ENCODE assay signal across 42 mouse cellular contexts in genomic region chr13:31534726-31535125, GRCm38 (mm10). TPM values are rescaled to one million over a fixed set of nuclear protein-coding genes. Genes with fewer than 3 reads are reported as not detected.
"Had no signal": no experiment of that assay in that cellular context is flagged by ENCODE, and none has a peak within 500 bp of the region (broad histone marks: within the 10 kb centered on the region; RNA-seq: fewer than 3 reads in every experiment).

No protein-coding gene starts in this region.

- H3K27ac ChIP-seq: heart, embryonic 13.5 days; heart, embryonic 15.5 days; hindbrain, embryonic 10.5 days; hindbrain, embryonic 12.5 days; hindbrain, embryonic 13.5 days; hindbrain, embryonic 14.5 days; hindbrain, embryonic 15.5 days; hindbrain, postnatal 0 days; intestine, embryonic 15.5 days; kidney, embryonic 15.5 days; kidney, postnatal 0 days; layer of hippocampus, adult 2 months; left cerebral cortex, adult 2 months had no signal

- H3K36me3 ChIP-seq: heart, embryonic 12.5 days; heart, embryonic 13.5 days; heart, embryonic 15.5 days; hindbrain, embryonic 10.5 days; hindbrain, embryonic 12.5 days; hindbrain, embryonic 13.5 days; hindbrain, embryonic 15.5 days; intestine, embryonic 15.5 days; kidney, embryonic 15.5 days had no signal

- ATAC-seq: hindbrain, embryonic 16.5 days; hindbrain, postnatal 0 days; inflammation-experienced regulatory T-cells, adult 6 months; intestine, embryonic 15.5 days; intestine, embryonic 16.5 days; intestine, postnatal 0 days had no signal

- H3K9me3 ChIP-seq: heart, embryonic 12.5 days; heart, embryonic 13.5 days; heart, embryonic 15.5 days; hindbrain, embryonic 10.5 days; hindbrain, embryonic 12.5 days; hindbrain, embryonic 13.5 days; hindbrain, embryonic 15.5 days; intestine, embryonic 15.5 days; kidney, embryonic 15.5 days had no signal

- H3K9ac ChIP-seq: heart, embryonic 12.5 days; heart, embryonic 13.5 days; heart, embryonic 15.5 days; hindbrain, embryonic 12.5 days; hindbrain, embryonic 13.5 days; hindbrain, embryonic 14.5 days; hindbrain, embryonic 15.5 days; intestine, embryonic 15.5 days; kidney, embryonic 15.5 days had no signal

- H3K27me3 ChIP-seq: heart, embryonic 12.5 days; heart, embryonic 13.5 days; heart, embryonic 15.5 days; intestine, embryonic 15.5 days had no signal

- H3K4me3 ChIP-seq: heart, embryonic 12.5 days; heart, embryonic 13.5 days; heart, embryonic 15.5 days; hindbrain, embryonic 10.5 days; hindbrain, embryonic 12.5 days; hindbrain, embryonic 13.5 days; hindbrain, embryonic 15.5 days; intestine, embryonic 15.5 days; kidney, embryonic 15.5 days; layer of hippocampus, adult 2 months; left cerebral cortex, adult 2 months had no signal

- H3K4me1 ChIP-seq: heart, embryonic 15.5 days; intestine, embryonic 15.5 days had no signal

- H3K4me2 ChIP-seq: heart, embryonic 12.5 days; heart, embryonic 13.5 days; heart, embryonic 15.5 days; hindbrain, embryonic 12.5 days; hindbrain, embryonic 13.5 days; hindbrain, embryonic 14.5 days; hindbrain, embryonic 15.5 days; intestine, embryonic 15.5 days; kidney, embryonic 15.5 days had no signal

- DNase-seq: heart, postnatal 10 days; heart, postnatal 14 days; heart, postnatal 36 days; heart, postnatal 4 days; kidney, adult 11 months; kidney, adult 18-20 months; kidney, adult 2 months; kidney, adult 8-10 months; kidney, adult 9 months; kidney, postnatal 10 days; kidney, postnatal 14 days; kidney, postnatal 25 days; kidney, postnatal 36 days; kidney, postnatal 4 days; layer of hippocampus, adult 9-11 months; layer of hippocampus, postnatal 36 days had no signal

RNA-seq across cellular contexts. Expression of gene Foxq1, which starts 21.2 kb away (rescaled TPM):
- total RNA-seq: hematopoietic stem cell, adult 5-6 weeks had no signal
- polyA plus RNA-seq: inflammation-experienced regulatory T-cells, adult 6 months had no signal

RNA-seq across cellular contexts. Expression of gene A530084C06Rik, which starts 24.4 kb away (rescaled TPM):
- total RNA-seq: heart, postnatal 14 days; heart, postnatal 4 days had no signal
- polyA plus RNA-seq: heart, embryonic 12.5 days; heart, embryonic 13.5 days; heart, embryonic 14.5 days; heart, embryonic 15.5 days; heart, embryonic 16.5 days; heart, postnatal 0 days; hindbrain, embryonic 10.5 days; hindbrain, embryonic 11.5 days; hindbrain, embryonic 12.5 days; hindbrain, embryonic 13.5 days; hindbrain, embryonic 14.5 days; hindbrain, embryonic 15.5 days; hindbrain, embryonic 16.5 days; hindbrain, postnatal 0 days; inflammation-experienced regulatory T-cells, adult 6 months; intestine, embryonic 14.5 days; intestine, embryonic 15.5 days; intestine, embryonic 16.5 days; intestine, postnatal 0 days; kidney, embryonic 14.5 days; kidney, embryonic 15.5 days; kidney, embryonic 16.5 days; kidney, postnatal 0 days had no signal
